Mouse (Mus musculus) left cerebral cortex, adult 8-10 months (tissue): ENCODE measurements around the gene Mdga1. TPM values are rescaled to one million over a fixed set of nuclear protein-coding genes. Genes with fewer than 3 reads are reported as not detected.
A peak's percentile ranks its signal among the peaks of the same experiment; 100 is the strongest.

Experiments
- DNase-seq, 2 experiments: peaks; one replicate each; pipeline ENCODE4 v3.0.0; 2022; ENCODE audit warnings: low spot score in 2 of 2
- total RNA-seq, 4 experiments: library from RNA; stranded (reverse); gene quantifications; 2 replicates each; pipeline ENCODE4 v1.2.4; 2022

Mdga1 gene
- total RNA-seq, 4 experiments from 2014 or later: 17.9 to 32.2 (median 20.4) TPM

- no peak for DNase-seq
Observed at GRCm38 (mm10) chr17:29846284-29846683, 123.6 kb downstream of the Mdga1 start.

DNA sequence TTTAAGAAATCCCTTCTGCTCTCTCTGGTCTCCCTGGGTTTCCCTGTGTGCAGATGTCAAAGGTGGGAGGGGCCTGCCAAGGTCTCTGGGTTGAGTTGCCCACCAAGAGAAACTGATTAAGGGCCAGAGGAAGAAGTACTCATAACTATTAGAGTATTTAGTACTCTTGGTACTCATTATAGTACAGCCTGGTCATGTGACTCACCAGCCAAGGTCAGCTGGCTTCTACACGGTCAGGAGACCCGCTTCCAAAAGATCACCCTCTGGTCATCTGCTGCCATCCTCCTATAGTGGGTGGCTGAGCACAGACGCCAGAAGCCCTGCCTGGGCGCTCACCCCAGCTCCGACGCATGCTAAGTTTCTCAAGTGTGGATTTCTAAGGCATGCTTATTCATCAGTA is 124.9 kb downstream of the Mdga1 start:
- no peak for DNase-seq

GRCm38 (mm10) chr17:29843419-29844162 is 126.3 kb downstream of the Mdga1 start:
- no peak for DNase-seq

- DNase-seq: no peak
Observed at GRCm38 (mm10) chr17:29841781-29842690, 127.9 kb downstream of the Mdga1 start.

- no peak for DNase-seq
Observed at GRCm38 (mm10) chr17:29838029-29838428, 131.9 kb downstream of the Mdga1 start.

DNA sequence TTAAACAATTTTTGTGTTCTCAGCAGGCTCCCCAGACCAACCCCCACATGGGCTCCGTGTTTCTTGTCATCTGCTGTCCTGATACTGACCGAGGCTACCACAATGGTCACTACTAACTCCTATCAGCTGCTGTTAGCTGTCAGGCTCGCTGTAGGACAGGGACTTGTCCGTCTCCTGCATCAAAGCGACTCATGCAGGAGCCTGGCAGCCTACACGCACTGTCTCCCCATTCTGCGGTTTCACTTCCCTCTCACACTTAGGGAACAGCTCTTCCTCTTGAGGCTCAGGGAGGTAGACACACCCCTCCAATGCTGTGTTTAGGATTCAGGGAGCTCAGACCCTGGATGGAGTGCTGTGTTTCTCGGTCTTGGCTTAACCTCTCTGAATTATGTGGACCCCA is 132.4 kb downstream of the Mdga1 start:
- DNase-seq: no peak

DNA sequence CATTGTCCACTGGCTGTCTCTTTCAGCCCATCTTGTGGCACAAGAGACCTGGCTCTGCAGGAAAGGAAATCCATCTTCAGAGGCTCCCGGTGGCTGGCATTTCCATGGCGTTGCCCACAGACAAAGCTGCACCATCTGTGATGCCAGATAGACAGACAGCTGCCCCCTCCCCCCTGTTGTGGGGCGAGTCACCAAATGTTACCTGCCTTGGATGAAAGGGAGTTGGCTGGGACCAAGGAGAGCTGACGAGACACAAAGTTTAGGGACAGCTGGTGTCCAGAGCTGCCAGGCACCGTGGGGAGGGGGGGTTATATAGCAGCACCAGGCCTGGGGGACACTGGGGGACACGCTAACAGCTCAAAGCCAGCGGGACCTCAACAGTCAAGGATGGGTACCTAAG is 135.1 kb downstream of the Mdga1 start:
- no peak for DNase-seq

- no peak for DNase-seq
Observed at GRCm38 (mm10) chr17:29834333-29834732, 135.6 kb downstream of the Mdga1 start.

DNA sequence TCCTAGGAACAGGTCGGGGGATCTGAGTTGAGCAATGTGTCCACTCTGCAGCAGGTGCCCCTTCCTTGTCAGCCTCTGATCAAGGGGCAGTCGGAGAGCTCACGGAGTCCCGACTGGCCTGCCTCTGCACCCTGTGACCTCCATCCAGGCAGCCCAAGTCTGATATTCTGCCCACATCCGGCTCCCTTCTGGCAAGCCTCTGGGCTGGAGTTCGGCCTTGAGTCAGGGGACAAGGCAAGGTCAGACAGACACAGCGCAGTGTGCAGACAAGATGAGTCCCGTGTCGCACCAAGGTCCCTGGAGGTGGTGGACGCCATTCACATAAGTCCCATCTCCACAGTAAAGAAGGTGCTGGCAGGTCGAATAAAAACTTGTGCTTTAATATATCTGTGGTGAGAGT is 138.2 kb downstream of the Mdga1 start:
- DNase-seq: no peak

DNA sequence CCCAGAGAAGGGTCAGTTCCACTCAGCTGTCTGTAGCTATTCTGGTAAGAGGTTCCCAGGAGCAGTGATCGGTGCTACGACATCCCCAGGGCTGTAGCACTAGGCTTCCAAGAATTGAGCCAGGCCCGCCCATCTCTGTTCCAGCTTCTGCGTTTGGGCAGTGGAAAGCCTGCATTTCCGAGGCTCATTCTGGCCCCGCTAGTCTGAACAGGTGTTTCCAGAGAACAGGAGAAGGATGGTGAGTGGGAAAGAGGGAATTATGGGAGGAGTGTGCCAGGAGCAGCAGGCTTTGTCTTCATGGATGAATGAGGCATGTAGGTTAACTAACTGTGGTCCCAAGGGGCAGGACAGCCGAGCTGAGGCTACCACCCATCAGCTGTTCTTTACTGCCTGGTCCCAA is 140.8 kb downstream of the Mdga1 start:
- no peak for DNase-seq

DNA sequence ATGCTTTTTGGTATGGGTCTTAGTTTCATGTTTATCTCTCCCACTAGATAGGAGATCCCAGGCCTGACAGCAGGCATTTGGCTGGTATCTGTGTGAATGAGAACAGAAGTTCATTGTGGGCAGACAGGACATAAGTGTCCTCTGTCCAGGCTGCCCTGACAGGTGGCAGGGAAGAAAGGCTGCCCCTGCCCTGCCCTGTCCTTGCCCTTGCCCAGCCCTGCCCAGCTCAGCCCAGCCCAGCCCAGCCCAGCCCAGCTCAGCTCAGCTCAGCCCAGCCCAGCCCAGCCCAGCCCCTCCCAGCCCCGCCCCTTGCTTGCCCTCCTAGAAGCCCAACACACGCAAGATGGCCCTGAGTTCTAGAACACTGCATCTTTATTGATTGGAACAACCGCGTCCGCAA is 142.3 kb downstream of the Mdga1 start:
- DNase-seq: no peak

GRCm38 (mm10) chr17:29824512-29825120 is 145.3 kb downstream of the Mdga1 start:
- no peak for DNase-seq

GRCm38 (mm10) chr17:29824208-29824509 is 145.7 kb downstream of the Mdga1 start:
- no peak for DNase-seq

DNA sequence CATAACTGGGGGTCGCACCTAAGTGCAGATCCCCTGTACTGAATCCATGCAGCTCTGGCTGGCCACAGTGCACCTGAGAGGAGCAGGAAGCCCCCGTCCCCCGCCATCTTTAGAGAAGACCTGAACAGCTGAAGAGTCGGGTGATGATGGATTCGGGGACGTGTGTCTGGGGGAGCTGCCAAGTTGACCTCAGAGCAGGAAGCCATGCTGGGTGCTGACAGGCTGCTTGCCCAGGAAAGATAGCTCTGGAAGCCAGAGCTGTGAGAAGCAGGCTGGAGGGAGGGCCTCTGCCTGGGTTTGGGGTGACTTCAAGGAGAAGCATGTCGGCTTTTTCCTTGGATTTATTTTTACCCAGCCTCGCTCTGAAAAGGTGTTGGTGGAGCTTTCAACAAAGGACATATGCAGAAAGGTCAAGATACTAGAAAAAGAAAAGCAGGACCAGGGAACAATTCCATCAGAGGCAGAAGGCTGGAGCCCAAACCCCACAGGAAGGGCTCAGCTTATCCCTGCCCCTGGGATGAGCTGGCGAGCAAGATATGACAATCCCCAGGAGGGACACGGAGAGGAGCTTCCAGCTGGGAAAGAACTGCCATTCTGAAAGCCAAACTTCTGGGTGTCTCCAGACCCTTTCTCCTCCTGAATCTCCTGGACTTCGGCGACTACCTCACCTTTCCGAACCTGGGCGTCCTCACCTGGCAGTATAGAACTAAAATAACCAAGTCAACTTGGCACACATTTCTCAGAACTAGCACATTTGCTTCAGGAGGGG is 146.3 kb downstream of the Mdga1 start:
- DNase-seq: no peak

- DNase-seq: no peak
Observed at GRCm38 (mm10) chr17:29819608-29820007, 150.3 kb downstream of the Mdga1 start.

- no peak for DNase-seq
Observed at GRCm38 (mm10) chr17:29818989-29819388, 150.9 kb downstream of the Mdga1 start.

DNA sequence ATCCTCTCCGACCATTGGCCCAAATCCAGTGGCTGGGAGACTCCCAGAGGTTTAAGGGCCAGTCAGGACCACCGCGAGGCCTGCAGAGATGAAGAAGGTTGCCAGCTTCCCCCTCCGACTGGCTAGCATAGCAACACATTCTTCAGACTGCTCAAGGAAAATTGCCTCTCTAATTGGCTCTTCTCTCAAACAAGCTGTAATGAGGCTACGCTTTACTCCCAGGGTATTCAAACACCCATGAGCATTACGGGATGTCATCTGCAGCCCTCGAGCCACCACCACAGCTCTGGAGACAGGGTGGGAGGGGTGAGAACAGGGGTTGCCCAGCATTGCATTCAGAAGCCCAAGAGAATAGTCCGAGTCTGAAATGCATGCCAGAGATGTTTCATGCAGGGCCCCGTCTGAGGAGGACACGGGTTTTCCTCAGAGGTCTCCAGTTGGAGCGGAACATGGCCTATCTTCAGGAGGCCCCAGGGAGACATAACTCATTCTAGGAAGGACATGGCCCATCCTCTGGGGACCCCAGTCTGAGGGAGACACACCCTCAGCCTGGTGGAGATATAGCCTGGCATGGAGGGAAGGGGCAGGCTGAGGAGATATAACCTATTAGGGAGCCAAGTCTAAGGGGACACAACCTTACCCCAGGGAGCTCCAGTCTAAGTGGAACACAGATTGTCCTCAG is 151.5 kb downstream of the Mdga1 start:
- no peak for DNase-seq

GRCm38 (mm10) chr17:29814758-29815157 is 155.1 kb downstream of the Mdga1 start:
- DNase-seq: no peak

- no peak for DNase-seq
Observed at GRCm38 (mm10) chr17:29813328-29813727, 156.6 kb downstream of the Mdga1 start.

- DNase-seq: no peak
Observed at GRCm38 (mm10) chr17:29803545-29803944, 166.3 kb downstream of the Mdga1 start.

DNA sequence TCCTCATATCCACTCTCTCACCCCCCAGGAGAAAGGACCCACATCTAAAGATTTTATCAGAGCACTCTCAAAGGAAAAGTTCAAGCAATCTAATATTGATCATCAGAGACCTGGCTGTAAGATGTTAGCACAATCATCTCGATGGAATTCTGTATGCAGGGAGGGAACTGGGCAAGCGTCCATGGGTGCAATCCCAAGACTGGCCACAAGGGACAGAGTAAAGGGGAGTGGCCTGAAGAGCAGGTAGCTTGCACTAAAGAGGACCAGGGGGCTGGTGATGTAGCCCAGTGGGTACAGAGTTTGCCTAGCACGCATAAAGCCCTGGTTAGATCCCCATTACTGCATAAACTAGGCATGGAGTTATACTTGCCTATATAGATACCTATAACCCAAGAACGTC is 168.5 kb downstream of the Mdga1 start:
- DNase-seq: peak in 1 of 2 experiments; percentile 45
